Mouse (Mus musculus) ES-CJ7 (cell line): Measurements from ENCODE around the gene Sp100.

ENCODE experiments used
- DNase-seq: peaks from one replicate; pipeline ENCODE4 v3.0.0; 2011; ENCODE audit warnings: low read depth, low spot score

The Sp100 gene

GRCm38 (mm10) chr1:85697721-85698493 is 48.1 kb downstream of the Sp100 start:
- DNase-seq, result no peak

DNA sequence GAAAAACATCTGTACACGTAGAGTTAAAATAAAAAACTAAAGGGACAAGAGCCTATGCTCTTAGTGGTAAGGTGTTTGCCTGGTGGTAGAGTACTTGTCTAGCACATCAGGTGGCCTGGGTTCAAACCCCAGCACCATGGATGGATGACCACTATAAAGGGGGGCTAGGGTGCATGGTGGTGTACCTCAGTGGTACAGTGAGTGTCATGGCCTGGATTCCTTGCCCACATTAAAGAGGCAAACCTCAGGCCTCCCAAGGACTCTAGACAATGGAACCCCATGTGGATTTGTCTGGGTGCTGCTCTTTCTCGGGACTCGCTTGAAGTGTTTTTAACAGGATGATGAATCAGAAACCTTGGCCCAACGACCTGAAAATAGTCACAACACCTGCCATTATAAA is 52.7 kb downstream of the Sp100 start:
- no peak for DNase-seq

DNA sequence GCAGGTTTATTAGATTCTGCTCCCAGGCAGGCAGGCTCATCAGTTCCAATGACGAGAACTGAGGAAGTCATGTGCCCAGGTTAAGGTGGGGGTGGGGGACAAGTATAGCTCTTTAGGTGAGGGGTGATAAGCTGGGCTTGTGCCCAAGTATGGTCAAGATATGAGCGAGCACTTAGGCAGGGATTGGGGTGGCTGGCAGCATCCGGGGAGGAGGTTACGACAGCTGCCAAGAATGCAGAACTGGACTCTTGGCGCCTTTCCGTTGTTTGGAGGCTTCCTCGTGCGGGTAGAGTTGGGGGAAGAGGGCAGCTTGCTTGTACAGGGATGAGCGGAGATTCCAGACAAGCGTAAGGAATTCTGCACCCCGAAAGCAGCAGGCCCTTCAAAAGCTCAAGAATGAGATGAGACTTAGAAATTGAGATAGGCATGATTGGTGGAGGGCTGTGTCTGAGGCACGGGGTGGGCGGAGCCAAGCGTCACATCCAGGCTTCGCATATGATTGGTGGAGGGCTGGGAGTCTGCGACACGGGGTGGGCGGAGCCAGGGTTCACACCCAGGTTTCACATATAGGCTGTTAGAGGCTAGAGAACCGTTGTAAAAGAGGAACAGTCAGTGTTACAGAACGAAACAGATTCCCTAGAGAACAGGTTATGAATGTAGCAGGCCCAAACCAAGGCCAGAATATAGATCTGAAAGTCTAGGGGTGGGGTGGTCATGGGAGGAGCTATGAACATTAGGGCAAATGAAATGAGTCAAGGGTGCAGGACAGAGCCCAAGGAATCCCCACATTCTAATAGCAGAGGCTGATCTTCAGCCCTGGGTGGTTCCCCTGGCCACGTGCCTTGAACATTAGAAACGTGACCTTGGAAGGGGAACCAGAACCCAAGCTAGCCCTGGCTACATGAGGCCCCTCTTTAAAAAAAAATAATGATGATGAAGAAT is 53.7 kb downstream of the Sp100 start:
- DNase-seq, result peak; percentile 73

DNA sequence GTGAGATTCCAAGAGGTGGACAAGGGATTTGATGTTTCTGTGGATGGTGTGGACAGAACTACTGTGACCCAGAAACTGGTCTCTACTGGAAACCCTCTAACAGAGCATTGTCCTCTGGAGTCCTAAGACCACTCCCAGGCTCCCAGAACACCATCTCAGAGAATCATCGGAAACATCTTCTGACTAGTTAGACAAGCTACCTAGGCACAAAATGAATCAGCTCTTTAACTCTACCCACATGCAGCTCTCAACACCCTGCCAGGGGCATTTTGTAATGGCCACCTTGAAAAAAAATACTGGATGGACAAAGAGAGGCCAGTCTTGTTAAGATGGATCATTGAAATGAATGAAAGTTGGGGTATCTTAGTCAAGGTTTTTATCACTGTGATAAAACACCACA is 55.8 kb downstream of the Sp100 start:
- DNase-seq, result no peak

- DNase-seq, result no peak
These were observed 57.0 kb downstream of the Sp100 start for GRCm38 (mm10) chr1:85706754-85707153.

GRCm38 (mm10) chr1:85714501-85714900 is 64.7 kb downstream of the Sp100 start:
- DNase-seq, result no peak

DNA sequence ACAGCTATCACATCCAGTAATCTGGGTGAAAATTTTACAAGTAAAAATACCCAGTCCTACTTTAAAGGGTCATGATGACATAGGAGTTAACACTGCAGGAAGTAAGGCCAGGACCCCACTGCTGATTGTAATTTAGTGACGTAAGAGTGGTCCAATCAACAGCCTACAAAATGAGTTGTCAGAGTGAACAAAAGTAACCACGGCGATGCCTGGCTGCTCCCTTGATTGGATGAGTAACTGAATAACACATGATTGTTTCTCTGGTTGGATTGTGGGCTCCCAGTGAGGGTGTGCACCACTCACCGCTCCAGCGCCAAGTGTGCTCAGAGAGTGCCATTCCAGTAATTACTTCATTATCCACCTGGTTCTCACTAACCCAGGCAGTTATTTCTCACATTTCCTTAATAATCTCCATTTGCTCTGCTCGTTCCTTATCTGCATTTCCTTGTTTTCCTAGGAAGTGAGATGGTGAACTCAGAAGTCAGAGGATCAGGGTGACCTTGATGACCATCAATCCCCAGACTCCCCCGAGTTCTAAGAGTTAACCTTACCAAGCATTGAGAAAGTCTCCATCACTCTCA is 66.7 kb downstream of the Sp100 start:
- DNase-seq, result no peak

- no peak for DNase-seq
These were observed 69.3 kb downstream of the Sp100 start for GRCm38 (mm10) chr1:85719049-85719448.

GRCm38 (mm10) chr1:85720220-85720893 is 70.6 kb downstream of the Sp100 start:
- no peak for DNase-seq

DNA sequence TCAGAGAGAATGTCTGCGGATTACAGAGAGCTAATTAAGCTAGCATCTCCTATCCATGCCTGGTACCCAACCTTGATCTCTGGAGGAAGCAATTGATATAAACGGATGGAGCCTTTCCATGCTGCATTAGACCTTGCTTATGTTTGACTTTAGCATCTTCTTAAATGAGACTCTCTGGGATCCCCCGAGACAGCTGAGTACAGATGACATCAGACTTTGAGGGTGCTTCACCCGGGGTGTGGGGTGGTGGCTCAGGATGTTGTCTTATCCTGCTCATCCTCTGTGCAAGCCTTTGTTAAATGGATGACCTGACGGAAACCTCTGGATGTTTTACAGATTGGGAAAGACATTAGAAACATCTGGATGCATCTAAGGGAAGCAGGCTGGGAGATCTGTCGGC is 80.7 kb downstream of the Sp100 start:
- DNase-seq, result no peak

- no peak for DNase-seq
These were observed 82.8 kb downstream of the Sp100 start for GRCm38 (mm10) chr1:85732581-85732980.

- DNase-seq, result no peak
These were observed 84.7 kb downstream of the Sp100 start for GRCm38 (mm10) chr1:85734511-85734910.

- DNase-seq, result peak; percentile 43
These were observed 85.8 kb downstream of the Sp100 start for GRCm38 (mm10) chr1:85735463-85736123.

- peak; percentile 87 for DNase-seq
These were observed 86.8 kb downstream of the Sp100 start for GRCm38 (mm10) chr1:85736355-85737184.

GRCm38 (mm10) chr1:85739000-85739399 is 89.2 kb downstream of the Sp100 start:
- no peak for DNase-seq

- DNase-seq, result no peak
These were observed 90.0 kb downstream of the Sp100 start for GRCm38 (mm10) chr1:85739819-85740218.

DNA sequence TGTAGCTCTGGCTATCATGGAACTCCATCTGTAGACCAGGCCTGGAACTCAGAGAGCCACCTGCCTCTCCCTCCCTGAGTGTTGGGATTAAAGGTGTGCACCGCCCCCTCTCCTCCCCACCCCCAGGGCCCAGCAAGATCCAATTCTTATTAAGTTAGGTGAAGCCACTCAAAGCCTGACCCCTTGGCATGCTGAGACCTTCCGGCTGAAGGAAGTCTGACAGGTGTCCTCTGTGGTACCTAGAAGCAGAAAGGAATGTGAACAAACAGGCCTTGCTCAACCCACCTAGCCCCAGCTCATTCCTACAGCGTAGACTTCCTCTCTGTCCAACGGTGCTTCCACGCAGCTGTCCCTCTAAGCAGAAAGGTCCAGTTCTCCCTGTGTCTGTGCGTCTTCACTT is 91.1 kb downstream of the Sp100 start:
- DNase-seq, result no peak

GRCm38 (mm10) chr1:85742333-85742732 is 92.5 kb downstream of the Sp100 start:
- DNase-seq, result no peak

GRCm38 (mm10) chr1:85742916-85743505 is 93.2 kb downstream of the Sp100 start:
- DNase-seq, result no peak

DNA sequence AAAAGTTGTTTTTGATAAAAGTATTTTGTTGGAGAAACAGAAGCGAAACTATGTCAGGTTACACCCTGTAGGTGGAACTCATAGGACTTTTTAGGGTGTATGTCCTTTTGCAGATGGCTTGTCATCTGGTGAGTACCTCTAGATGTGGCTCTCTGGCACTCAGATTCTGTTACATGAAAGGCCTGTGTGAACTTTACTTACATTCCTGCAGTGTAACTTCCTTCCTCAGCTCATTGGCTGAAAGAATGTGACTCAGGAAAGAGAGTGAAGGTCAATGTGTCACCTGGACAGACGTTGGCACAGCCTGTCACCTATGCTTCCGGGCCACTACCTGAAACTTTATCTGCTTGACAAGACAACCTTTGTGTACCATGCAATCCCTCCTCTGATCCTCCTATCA is 94.8 kb downstream of the Sp100 start:
- DNase-seq, result no peak
